Mouse (Mus musculus): ENCODE data around the gene Gm6657.

- TF ChIP-seq CTCF (IDR thresholded peaks at IDR 0.05) (no peak), EP300 (IDR thresholded peaks at IDR 0.05) (no peak)
These were observed 21.4 kb downstream of the Gm6657 start for GRCm38 (mm10) chr12:78215490-78215889.

Data from lung, postnatal 0 days (tissue).